ENCODE assay signal across 17 mouse cellular contexts in the genomic region with DNA sequence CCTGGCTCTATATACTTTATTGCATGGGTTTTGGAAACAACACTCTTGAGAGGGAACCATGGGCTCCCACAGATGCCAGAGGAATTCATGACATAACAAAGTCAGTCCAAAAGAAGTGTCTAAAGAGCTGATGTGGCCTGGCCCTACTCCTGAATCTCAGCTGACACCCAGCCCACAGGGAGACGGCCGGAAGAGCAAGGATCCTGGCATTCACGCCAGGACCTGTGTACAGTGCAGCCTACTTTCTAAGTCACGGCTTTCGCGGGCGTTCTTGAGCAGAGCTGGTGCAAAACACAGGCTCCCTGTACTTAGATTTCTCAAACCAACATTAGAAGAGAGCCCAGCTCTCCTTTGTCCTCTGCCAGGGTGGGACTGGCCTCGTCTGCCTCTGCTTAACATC. TPM values are rescaled to one million over a fixed set of nuclear protein-coding genes. Genes with fewer than 3 reads are reported as not detected.
DNase-seq lines count a peak whose midpoint lies in the region; ATAC-seq and TF ChIP-seq lines count a peak whose summit lies in the region.
"Had no signal": no experiment of that assay in that cellular context is flagged by ENCODE, and none has a peak within 500 bp of the region (broad histone marks: within the 10 kb centered on the region; RNA-seq: fewer than 3 reads in every experiment).

No protein-coding gene starts in this region.

- H3K27ac ChIP-seq in lung, embryonic 16.5 days (ENCODE audit: low read length): no peak overlapping the region
- H3K27ac ChIP-seq: kidney, postnatal 0 days; limb, embryonic 13.5 days; neural tube, embryonic 13.5 days had no signal

- intact Hi-C loops in gastrocnemius, postnatal 14 days (cut with DNase I; ENCODE audit: low total_unique reads): no loop called here

- DNase-seq in adrenal gland, postnatal 10 days: peak; percentile 59
- no peak for DNase-seq in adrenal gland, adult 8-10 months
- DNase-seq in lung, adult 2 months: no peak
- peak; percentile 73 for DNase-seq in gastrocnemius, postnatal 14 days
- peak; percentile 40 to 72 for DNase-seq in lung, postnatal 4 days
- DNase-seq in ovary, postnatal 36 days (ENCODE audit: low spot score): no peak
- DNase-seq in right cerebral cortex, postnatal 36 days (ENCODE audit: low spot score in 2 of 2): no peak
- DNase-seq: lung, embryonic 14.5 days; right cerebral cortex, postnatal 25 days had no signal

- H3K9me3 ChIP-seq in lung, embryonic 16.5 days (ENCODE audit: control insufficient read depth, low read length): no peaks in the 10 kb centered on the region
- H3K9me3 ChIP-seq: limb, embryonic 13.5 days; neural tube, embryonic 13.5 days had no signal

- no peaks in the 10 kb centered on the region for H3K27me3 ChIP-seq in lung, embryonic 16.5 days (ENCODE audit: control insufficient read depth, insufficient read depth, low read depth, low read length)
- H3K27me3 ChIP-seq: limb, embryonic 13.5 days; neural tube, embryonic 13.5 days had no signal

- ATAC-seq in lung, embryonic 16.5 days (ENCODE audit: low read depth): peak; percentile 34; the same call in 1 of the 2 replicates
- ATAC-seq: activated CD4-positive, CD25-positive, alpha-beta regulatory T cell, adult 4 months; inflammation-experienced regulatory T-cells, adult 6 months; midbrain, embryonic 16.5 days had no signal

- H3K4me1 ChIP-seq in lung, embryonic 16.5 days (replicated peaks; ENCODE audit: control insufficient read depth, insufficient read depth, low read length): peaks cover 6% of the 10 kb centered on the region; the same call in 1 of the 2 replicates
- no peaks in the 10 kb centered on the region for H3K4me1 ChIP-seq in lung, adult 2 months (ENCODE audit: control insufficient read depth, insufficient read depth, low read length)

- no peak for TF ChIP-seq POLR2A in lung, adult 2 months (IDR thresholded peaks at IDR 0.05; ENCODE audit: borderline replicate concordance, extremely low read depth, low read depth, low read length)

- 63% methylated on average over 8 of the region's 8 CpGs for WGBS in lung, embryonic 16.5 days
- WGBS in lung, adult 2 months: 65% methylated on average over 8 of the region's 8 CpGs

- no peak overlapping the region for H3K4me2 ChIP-seq in lung, embryonic 16.5 days (ENCODE audit: low read depth, low read length)
- H3K4me2 ChIP-seq: limb, embryonic 13.5 days; lung, embryonic 14.5 days; neural tube, embryonic 13.5 days had no signal

- no peak overlapping the region for H3K4me3 ChIP-seq in lung, embryonic 16.5 days (ENCODE audit: low read length)
- H3K4me3 ChIP-seq in lung, adult 2 months (replicated peaks; ENCODE audit: extremely low read depth, low read depth, low read length): no peak overlapping the region
- H3K4me3 ChIP-seq: limb, embryonic 13.5 days; neural tube, embryonic 13.5 days had no signal

- H3K36me3 ChIP-seq in lung, embryonic 16.5 days (ENCODE audit: control insufficient read depth, insufficient read depth, low read length): no peaks in the 10 kb centered on the region
- H3K36me3 ChIP-seq: limb, embryonic 13.5 days; neural tube, embryonic 13.5 days had no signal

- TF ChIP-seq CTCF in lung, adult 2 months (IDR thresholded peaks at IDR 0.05; ENCODE audit: insufficient read depth, low read length): no peak

- peak overlapping the region; percentile 17; the same call in 1 of the 2 replicates for H3K9ac ChIP-seq in lung, embryonic 16.5 days (ENCODE audit: low read length)
- H3K9ac ChIP-seq: limb, embryonic 13.5 days; lung, embryonic 14.5 days; neural tube, embryonic 13.5 days had no signal

RNA-seq across cellular contexts. Expression of a gene that starts 10.9 kb away (rescaled TPM):
- 10 to 100 TPM; 12.8 to 14.1 TPM for total RNA-seq in adrenal gland, postnatal 10 days (2021)
- 10 to 100 TPM in 3 of 4 experiments, 1 to 10 TPM in 1; 9.9 to 12.9 (median 12.0) TPM for total RNA-seq in adrenal gland, adult 8-10 months (2022)
- 15.6 and 21.3 TPM in 2 replicates for polyA plus RNA-seq in lung, embryonic 16.5 days (2015; fragmentation: Nextera tagmentation; extraction: Ambion mirVana)
- 9.8 and 12.6 TPM in 2 replicates for polyA plus RNA-seq in lung, adult 2 months (2012; rRNA removed)
- total RNA-seq in gastrocnemius, postnatal 14 days (2021): 1 to 10 TPM; 2.5 to 3.1 TPM

RNA-seq across cellular contexts. Expression of a gene that starts 21.9 kb away (rescaled TPM):
- total RNA-seq in adrenal gland, postnatal 10 days (2021): 1 to 10 TPM; 2.0 to 2.7 TPM
- 1 to 10 TPM in 3 of 4 experiments, under 1 TPM in 1; 0.41 to 3.1 (median 2.6) TPM for total RNA-seq in adrenal gland, adult 8-10 months (2022)
- 2.7 and 4.4 TPM in 2 replicates for polyA plus RNA-seq in lung, embryonic 16.5 days (2015; fragmentation: Nextera tagmentation; extraction: Ambion mirVana)
- 1.2 and 1.8 TPM in 2 replicates for polyA plus RNA-seq in lung, adult 2 months (2012; rRNA removed)
- 1 to 10 TPM; 1.1 to 1.2 TPM for total RNA-seq in gastrocnemius, postnatal 14 days (2021)

RNA-seq across cellular contexts. Expression of a gene that starts 22.9 kb away (rescaled TPM):
- 10 to 100 TPM; 45.5 to 53.0 TPM for total RNA-seq in adrenal gland, postnatal 10 days (2021)
- 10 to 100 TPM; 28.8 to 36.5 (median 32.1) TPM for total RNA-seq in adrenal gland, adult 8-10 months (2022)
- polyA plus RNA-seq in lung, embryonic 16.5 days (2015; fragmentation: Nextera tagmentation; extraction: Ambion mirVana): 31.4 and 33.1 TPM in 2 replicates
- 40.8 and 41.3 TPM in 2 replicates for polyA plus RNA-seq in lung, adult 2 months (2012; rRNA removed)
- total RNA-seq in gastrocnemius, postnatal 14 days (2021): 10 to 100 TPM; 14.1 to 14.9 TPM

RNA-seq across cellular contexts. Expression of a gene that starts 29.0 kb away (rescaled TPM):
- not detected for total RNA-seq in adrenal gland, postnatal 10 days (2021)
- total RNA-seq in adrenal gland, adult 8-10 months (2022): under 1 TPM in 2 of 4 experiments, not detected in 2; 0.17 to 0.31 TPM
- 0.33 and 0.35 TPM in 2 replicates for polyA plus RNA-seq in lung, embryonic 16.5 days (2015; fragmentation: Nextera tagmentation; extraction: Ambion mirVana)
- polyA plus RNA-seq in lung, adult 2 months (2012; rRNA removed): 0.07 TPM in 2 replicates
- not detected for total RNA-seq in gastrocnemius, postnatal 14 days (2021)
- total RNA-seq: layer of hippocampus, postnatal 14 days had no signal
- polyA plus RNA-seq: activated CD4-positive, CD25-positive, alpha-beta regulatory T cell, adult 4 months; inflammation-experienced regulatory T-cells, adult 6 months; kidney, postnatal 0 days had no signal

RNA-seq across cellular contexts. Expression of a gene that starts 32.5 kb away (rescaled TPM):
- total RNA-seq in adrenal gland, postnatal 10 days (2021): 1 to 10 TPM; 2.5 to 2.7 TPM
- total RNA-seq in adrenal gland, adult 8-10 months (2022): 1 to 10 TPM; 2.9 to 4.4 (median 4.0) TPM
- polyA plus RNA-seq in lung, embryonic 16.5 days (2015; fragmentation: Nextera tagmentation; extraction: Ambion mirVana): 0.88 and 1.0 TPM in 2 replicates
- polyA plus RNA-seq in lung, adult 2 months (2012; rRNA removed): 5.8 and 6.8 TPM in 2 replicates
- total RNA-seq in gastrocnemius, postnatal 14 days (2021): 1 to 10 TPM; 1.8 to 1.9 TPM

Comparison
In these comparisons a context has a peak if more than half of its experiments do, and no peak if none do; other contexts are left out.
1. DNase-seq: peak in adrenal gland, postnatal 10 days (single experiment), gastrocnemius, postnatal 14 days (single experiment) and lung, postnatal 4 days (2 of 2); none in adrenal gland, adult 8-10 months (single experiment), lung, adult 2 months (single experiment), ovary, postnatal 36 days (single experiment) and right cerebral cortex, postnatal 36 days (0 of 2).